Mouse (Mus musculus): ENCODE data around the gene Ttc28. TPM values are rescaled to one million over a fixed set of nuclear protein-coding genes. Genes with fewer than 3 reads are reported as not detected.

Ttc28 gene
- polyA plus RNA-seq, 1 experiment from 2014 or later, result 21.3 TPM

DNA sequence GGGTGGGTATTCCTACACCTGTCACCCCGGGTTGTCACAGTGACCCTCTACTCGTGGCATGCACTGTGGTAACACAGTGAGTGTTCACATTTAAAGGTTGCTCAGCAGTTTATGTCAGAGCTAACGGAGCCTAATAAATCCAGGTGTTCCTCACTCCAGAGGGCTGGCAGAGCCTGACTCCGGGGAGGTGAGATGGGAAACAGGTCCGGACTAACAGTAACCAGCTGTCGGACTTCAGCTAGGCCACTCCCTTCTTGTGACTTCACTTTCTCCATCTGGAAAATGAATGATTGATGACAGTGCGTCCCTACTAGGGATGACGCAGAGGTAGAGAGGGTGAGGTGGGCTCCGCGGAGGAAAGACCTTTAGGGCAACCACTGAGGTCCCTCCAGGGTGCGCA is 336.1 kb downstream of the Ttc28 start:
- no peak overlapping the region for H3K4me3 ChIP-seq (replicated peaks)
- peak overlapping the region; percentile 83 for H3K27ac ChIP-seq
- ATAC-seq, result no peak
- no peak overlapping the region for H3K4me2 ChIP-seq (replicated peaks)
- H3K9ac ChIP-seq (replicated peaks), result 0 out of 2 replicates have a peak overlapping the region, but pooled peaks have one; percentile 20
- H3K27me3 ChIP-seq, result peaks cover 10% of the 10 kb centered on the region; the same call in 1 of the 2 replicates
- H3K36me3 ChIP-seq, result no peaks in the 10 kb centered on the region
- 68% methylated on average over 11 of the region's 11 CpGs for WGBS
- H3K9me3 ChIP-seq, result no peaks in the 10 kb centered on the region
- peaks cover 78% of the 10 kb centered on the region for H3K4me1 ChIP-seq (replicated peaks)

- no peaks in the 10 kb centered on the region for H3K36me3 ChIP-seq
- no peak overlapping the region for H3K4me3 ChIP-seq (replicated peaks)
- WGBS, result 90% methylated on average over 9 of the region's 9 CpGs
- H3K4me1 ChIP-seq (replicated peaks), result peaks cover 82% of the 10 kb centered on the region
- no peak overlapping the region for H3K4me2 ChIP-seq (replicated peaks)
- H3K27ac ChIP-seq, result peak overlapping the region; percentile 83; the same call in 1 of the 2 replicates
- peaks cover 10% of the 10 kb centered on the region; the same call in 1 of the 2 replicates for H3K27me3 ChIP-seq
- no peak overlapping the region for H3K9ac ChIP-seq (replicated peaks)
- no peak for ATAC-seq
- no peaks in the 10 kb centered on the region for H3K9me3 ChIP-seq
Observed at GRCm38 (mm10) chr5:111216166-111216565, 336.6 kb downstream of the Ttc28 start.

DNA sequence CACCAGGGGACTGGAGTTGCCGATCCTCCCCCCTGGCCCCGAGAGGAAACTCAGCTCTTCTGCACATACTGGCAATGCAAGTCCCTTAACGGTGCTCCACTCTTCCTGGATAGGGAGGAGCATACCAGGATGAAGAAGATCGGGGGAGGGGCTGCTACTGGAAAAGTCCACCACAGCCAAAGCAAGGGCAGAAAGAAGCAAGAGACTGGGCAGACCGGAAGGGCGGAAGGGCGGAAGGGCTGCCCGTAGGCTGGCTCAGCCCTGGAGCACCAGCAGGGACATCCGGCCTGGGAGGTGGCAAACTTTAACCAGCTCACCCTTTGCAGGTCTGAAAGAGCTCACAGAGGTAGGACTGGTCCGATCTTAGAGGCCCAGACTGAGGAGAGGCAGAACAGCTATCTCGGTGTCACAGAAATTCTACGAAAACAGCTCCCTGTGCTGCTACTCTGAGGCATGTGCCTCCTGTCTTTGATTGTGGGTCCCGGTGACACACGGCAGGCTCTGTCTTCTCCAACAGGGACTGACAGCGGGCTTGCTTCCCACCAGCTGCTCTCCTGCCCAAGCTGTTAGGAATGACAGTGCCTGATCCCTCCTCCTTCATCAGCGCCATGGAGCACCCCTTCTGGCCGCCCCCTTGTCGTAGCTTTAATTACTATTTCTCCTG is 338.0 kb downstream of the Ttc28 start:
- WGBS, result 64% methylated on average over 18 of the region's 18 CpGs
- no peak overlapping the region for H3K4me2 ChIP-seq (replicated peaks)
- H3K4me3 ChIP-seq (replicated peaks), result no peak overlapping the region
- no peak for ATAC-seq
- H3K36me3 ChIP-seq, result no peaks in the 10 kb centered on the region
- peaks cover 10% of the 10 kb centered on the region; the same call in 1 of the 2 replicates for H3K27me3 ChIP-seq
- H3K4me1 ChIP-seq (replicated peaks), result peaks cover 95% of the 10 kb centered on the region
- H3K9ac ChIP-seq (replicated peaks), result no peak overlapping the region
- peak overlapping the region; percentile 66 for H3K27ac ChIP-seq
- no peaks in the 10 kb centered on the region for H3K9me3 ChIP-seq

DNA sequence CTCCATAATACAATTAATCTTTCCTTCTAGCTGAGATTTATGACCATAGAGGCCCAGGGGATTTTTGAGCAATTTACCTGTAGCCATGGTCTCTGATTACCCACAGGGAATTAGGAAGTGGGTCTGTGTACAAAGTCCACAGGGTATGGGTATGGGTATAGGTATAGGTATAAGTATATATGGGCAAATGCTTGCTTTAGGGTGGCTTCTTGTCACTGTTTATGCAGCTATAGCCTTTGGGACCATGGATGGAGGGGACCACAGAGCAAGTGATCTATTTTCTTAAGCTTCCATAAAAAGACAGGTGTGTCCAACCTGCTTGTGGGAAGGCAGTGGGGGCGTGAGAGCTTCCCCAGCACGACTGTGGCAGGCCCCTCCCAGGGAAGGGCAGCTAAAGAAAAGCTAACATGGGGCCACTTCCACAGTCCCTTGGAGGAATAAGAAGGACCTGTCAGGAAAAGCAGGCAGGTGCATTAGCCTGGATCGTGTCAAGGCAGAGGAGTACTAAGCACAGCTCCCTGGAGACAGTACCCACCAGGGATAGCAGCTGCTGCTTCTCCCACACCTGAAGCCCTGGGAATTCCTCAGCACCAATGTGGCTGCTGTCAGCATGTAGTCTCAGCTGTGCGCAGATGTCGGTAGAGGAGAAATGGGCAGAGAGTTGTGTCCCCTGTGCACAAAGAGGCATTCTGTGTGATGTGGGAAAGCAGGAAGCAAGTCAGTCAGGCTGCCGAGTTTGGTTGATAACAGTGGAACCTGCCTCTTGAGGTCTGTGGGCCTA is 338.7 kb downstream of the Ttc28 start:
- H3K27ac ChIP-seq, result peak overlapping the region; percentile 95
- H3K9me3 ChIP-seq, result no peaks in the 10 kb centered on the region
- peaks cover 3% of the 10 kb centered on the region for H3K36me3 ChIP-seq
- no peak overlapping the region for H3K9ac ChIP-seq (replicated peaks)
- no peak for ATAC-seq
- no peak overlapping the region for H3K4me3 ChIP-seq (replicated peaks)
- H3K4me2 ChIP-seq (replicated peaks), result no peak overlapping the region
- H3K27me3 ChIP-seq, result peaks cover 5% of the 10 kb centered on the region; the same call in 1 of the 2 replicates
- peaks cover 96% of the 10 kb centered on the region for H3K4me1 ChIP-seq (replicated peaks)
- 60% methylated on average over 6 of the region's 6 CpGs for WGBS

DNA sequence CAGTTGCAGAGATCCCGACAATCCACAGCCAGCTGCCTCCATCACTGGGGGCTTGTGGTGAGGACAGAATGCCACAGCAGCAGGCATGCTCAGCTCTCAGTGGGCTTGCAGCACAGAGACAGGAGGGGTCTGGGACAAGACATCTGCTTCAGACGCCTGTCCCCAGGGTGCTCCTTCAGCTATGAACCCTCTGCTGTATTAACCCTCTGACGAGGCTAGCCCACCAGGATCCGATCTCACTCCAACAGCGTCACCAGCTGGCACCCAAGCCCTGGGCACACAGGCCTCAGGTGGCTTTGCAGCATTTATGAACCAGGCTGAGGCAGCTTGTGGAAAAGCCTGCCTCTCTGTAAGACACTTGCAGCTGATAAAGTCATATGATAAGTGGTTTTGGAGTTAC is 339.4 kb downstream of the Ttc28 start:
- Histone ChIP-seq H3K9me3 (no peaks in the 10 kb centered on the region), H3K4me1 (replicated peaks) (peaks cover 91% of the 10 kb centered on the region), H3K27ac (peak overlapping the region; percentile 95; the same call in 1 of the 2 replicates), H3K36me3 (peaks cover 10% of the 10 kb centered on the region), H3K27me3 (peaks cover 4% of the 10 kb centered on the region), H3K4me3 (replicated peaks) (no peak overlapping the region), H3K4me2 (replicated peaks) (no peak overlapping the region), H3K9ac (replicated peaks) (no peak overlapping the region)
- no peak for ATAC-seq
- 62% methylated on average over 5 of the region's 5 CpGs for whole genome bisulfite sequencing

DNA sequence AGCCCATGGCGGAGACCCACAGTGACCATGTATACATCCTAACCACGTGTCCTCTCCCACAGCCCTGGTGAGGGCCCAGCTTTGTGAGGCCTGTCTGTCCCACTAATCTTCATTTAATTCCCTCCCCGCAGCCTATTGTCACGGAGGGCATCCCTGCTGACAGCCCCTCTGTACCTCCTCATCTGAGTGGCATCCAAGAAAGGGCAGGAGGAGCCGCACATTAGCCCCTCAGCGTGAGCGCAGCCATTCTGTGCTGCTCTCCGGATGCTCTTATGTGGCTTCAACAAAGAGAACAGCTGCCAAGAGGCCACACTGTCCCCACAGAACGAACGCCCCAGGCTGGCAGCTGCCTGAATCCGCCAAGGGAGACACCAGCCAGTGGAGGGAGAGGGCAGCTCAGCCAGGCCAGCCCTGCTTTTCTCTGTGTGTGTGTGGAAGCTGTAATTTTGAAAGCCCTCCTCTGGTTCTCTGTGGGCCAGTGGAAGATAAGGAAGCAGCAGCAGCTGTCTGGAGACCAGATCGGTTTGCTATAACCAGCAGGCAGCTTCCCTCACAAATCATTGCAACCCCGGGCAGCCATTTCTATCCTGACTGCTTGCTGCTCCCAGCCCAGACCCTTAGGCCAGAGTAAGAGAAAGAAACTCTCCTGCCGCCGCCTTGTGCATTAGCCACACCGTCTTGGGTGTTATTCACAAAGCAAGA is 341.2 kb downstream of the Ttc28 start:
- peaks cover 27% of the 10 kb centered on the region for H3K36me3 ChIP-seq
- H3K4me2 ChIP-seq (replicated peaks), result no peak overlapping the region; the same call in 1 of the 2 replicates
- no peak overlapping the region for H3K4me3 ChIP-seq (replicated peaks)
- no peaks in the 10 kb centered on the region for H3K9me3 ChIP-seq
- 3% methylated on average over 16 of the region's 16 CpGs for WGBS
- peak overlapping the region; percentile 95 for H3K27ac ChIP-seq
- H3K4me1 ChIP-seq (replicated peaks), result peaks cover 82% of the 10 kb centered on the region
- peak overlapping the region; percentile 52; the same call in 1 of the 2 replicates for H3K9ac ChIP-seq (replicated peaks)
- peak; percentile 94 for ATAC-seq
- peaks cover 18% of the 10 kb centered on the region for H3K27me3 ChIP-seq

GRCm38 (mm10) chr5:111222820-111223219 is 343.2 kb downstream of the Ttc28 start:
- H3K4me2 ChIP-seq (replicated peaks), result no peak overlapping the region
- 38% methylated on average over 11 of the region's 11 CpGs for WGBS
- no peak for ATAC-seq
- H3K4me1 ChIP-seq (replicated peaks), result peaks cover 79% of the 10 kb centered on the region
- H3K9me3 ChIP-seq, result no peaks in the 10 kb centered on the region
- no peak overlapping the region for H3K9ac ChIP-seq (replicated peaks)
- H3K27ac ChIP-seq, result no peak overlapping the region
- H3K27me3 ChIP-seq, result peaks cover 18% of the 10 kb centered on the region
- peaks cover 39% of the 10 kb centered on the region for H3K36me3 ChIP-seq
- H3K4me3 ChIP-seq (replicated peaks), result no peak overlapping the region

- H3K27me3 ChIP-seq, result peaks cover 18% of the 10 kb centered on the region
- peaks cover 79% of the 10 kb centered on the region for H3K4me1 ChIP-seq (replicated peaks)
- no peak for ATAC-seq
- WGBS, result 86% methylated on average over 11 of the region's 11 CpGs
- H3K27ac ChIP-seq, result 0 out of 2 replicates have a peak overlapping the region, but pooled peaks have one; percentile 15
- H3K9me3 ChIP-seq, result no peaks in the 10 kb centered on the region
- H3K9ac ChIP-seq (replicated peaks), result 0 out of 2 replicates have a peak overlapping the region, but pooled peaks have one; percentile 7
- peaks cover 39% of the 10 kb centered on the region for H3K36me3 ChIP-seq
- H3K4me3 ChIP-seq (replicated peaks), result no peak overlapping the region
- H3K4me2 ChIP-seq (replicated peaks), result no peak overlapping the region
Observed at GRCm38 (mm10) chr5:111225306-111225705, 345.7 kb downstream of the Ttc28 start.

GRCm38 (mm10) chr5:111226486-111226885 is 346.9 kb downstream of the Ttc28 start:
- H3K4me1 ChIP-seq (replicated peaks), result peaks cover 78% of the 10 kb centered on the region
- H3K27me3 ChIP-seq, result peaks cover 18% of the 10 kb centered on the region
- 0 out of 2 replicates have a peak overlapping the region, but pooled peaks have one; percentile 33 for H3K27ac ChIP-seq
- no peak overlapping the region for H3K4me3 ChIP-seq (replicated peaks)
- 0 out of 2 replicates have a peak overlapping the region, but pooled peaks have one; percentile 25 for H3K9ac ChIP-seq (replicated peaks)
- ATAC-seq, result no peak
- peaks cover 42% of the 10 kb centered on the region for H3K36me3 ChIP-seq
- H3K9me3 ChIP-seq, result no peaks in the 10 kb centered on the region
- no peak overlapping the region for H3K4me2 ChIP-seq (replicated peaks)
- WGBS, result 90% methylated on average over 10 of the region's 10 CpGs

DNA sequence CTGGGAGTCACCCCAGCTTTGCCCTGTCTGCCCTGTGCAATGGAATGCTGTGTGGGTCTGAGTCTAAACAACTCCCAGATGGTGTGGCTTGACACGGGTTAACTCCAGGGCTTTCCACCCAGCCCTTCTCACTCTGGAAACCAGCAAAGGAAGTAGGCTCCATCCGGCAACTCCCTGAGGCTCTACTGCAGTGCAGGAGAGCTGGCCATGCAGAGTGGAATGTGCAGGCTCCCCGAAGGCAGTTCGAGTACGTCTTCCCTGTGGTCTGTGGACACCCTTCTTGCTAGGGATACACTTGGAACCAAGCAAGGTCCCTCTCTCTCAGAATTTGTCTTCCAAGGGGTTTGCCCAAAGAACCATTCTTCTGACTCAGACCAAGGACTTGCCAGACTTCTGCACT is 348.2 kb downstream of the Ttc28 start:
- no peaks in the 10 kb centered on the region for H3K9me3 ChIP-seq
- no peak overlapping the region for H3K4me3 ChIP-seq (replicated peaks)
- peaks cover 53% of the 10 kb centered on the region for H3K36me3 ChIP-seq
- peak overlapping the region; percentile 75 for H3K27ac ChIP-seq
- ATAC-seq, result no peak
- WGBS, result 55% methylated on average over 5 of the region's 5 CpGs
- peaks cover 81% of the 10 kb centered on the region for H3K4me1 ChIP-seq (replicated peaks)
- H3K4me2 ChIP-seq (replicated peaks), result no peak overlapping the region
- no peak overlapping the region for H3K9ac ChIP-seq (replicated peaks)
- H3K27me3 ChIP-seq, result peaks cover 18% of the 10 kb centered on the region

GRCm38 (mm10) chr5:111228302-111229040 is 348.9 kb downstream of the Ttc28 start:
- Histone ChIP-seq H3K4me1 (replicated peaks) (peaks cover 81% of the 10 kb centered on the region), H3K4me2 (replicated peaks) (no peak overlapping the region), H3K4me3 (replicated peaks) (no peak overlapping the region), H3K9me3 (no peaks in the 10 kb centered on the region), H3K27ac (peak overlapping the region; percentile 75), H3K9ac (replicated peaks) (peak overlapping the region; percentile 48; the same call in 1 of the 2 replicates), H3K27me3 (peaks cover 18% of the 10 kb centered on the region), H3K36me3 (peaks cover 54% of the 10 kb centered on the region)
- 24% methylated on average over 14 of the region's 14 CpGs for WGBS
- peak; percentile 77 for ATAC-seq
